Mouse (Mus musculus): ENCODE data around the gene Styx. TPM values are rescaled to one million over a fixed set of nuclear protein-coding genes. Genes with fewer than 3 reads are reported as not detected.
"Not testable (repeated sequence)": the region's sequence is repeated elsewhere in the genome, so short reads cannot be mapped to it uniquely, and the experiment has no call there.

Styx gene
- total RNA-seq, 4 experiments from 2014 or later: 17.1 to 21.6 (median 18.6) TPM

DNA sequence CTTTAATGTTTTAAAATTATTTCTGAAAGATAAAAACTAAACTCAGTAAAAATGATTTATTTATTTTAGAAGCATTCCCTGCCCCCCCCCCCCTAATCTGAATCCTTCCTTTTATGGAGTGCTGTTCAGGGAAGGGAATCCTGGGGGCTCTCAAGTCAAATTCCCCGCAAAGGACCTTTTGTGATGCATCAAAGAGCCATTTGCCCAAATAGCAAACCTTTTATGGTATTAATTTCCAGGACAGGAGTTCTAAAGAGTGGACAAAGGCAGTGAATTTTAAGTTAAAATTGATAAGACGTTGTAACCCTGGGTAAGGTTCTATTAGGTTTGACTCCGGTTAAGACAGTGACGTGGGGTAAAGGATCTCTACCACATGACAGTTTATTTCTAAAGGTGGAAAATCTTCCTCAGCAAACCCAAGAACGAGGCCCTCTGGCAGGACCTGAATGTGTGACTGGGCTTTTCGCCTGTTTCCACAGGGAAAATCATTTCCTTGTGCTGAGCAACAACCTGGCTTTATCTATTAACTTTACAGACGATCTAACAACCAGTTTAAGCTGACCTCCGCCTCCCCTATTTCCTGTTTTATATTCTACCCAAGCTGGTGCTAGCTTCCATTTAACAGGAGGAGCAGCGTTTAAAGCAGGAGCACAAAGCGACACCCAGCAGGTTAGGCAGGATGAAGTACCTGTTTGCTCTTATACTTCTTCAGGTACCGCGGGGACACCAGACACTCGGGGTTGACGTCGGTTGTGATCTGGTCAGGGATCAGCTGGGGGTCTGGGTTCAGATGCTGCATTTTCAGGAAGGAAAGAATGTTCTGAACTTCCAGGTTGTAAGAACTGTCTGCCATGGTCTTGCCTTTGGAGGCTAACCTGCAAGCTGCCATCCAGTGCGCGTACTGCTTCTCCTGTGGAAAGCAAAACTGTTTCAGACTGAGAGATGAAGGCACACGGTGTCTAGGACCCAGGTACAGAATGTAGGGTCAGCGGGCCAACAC, 113.4 kb downstream of the Styx start:
- DNase-seq (ENCODE audit: low spot score in 2 of 2): no peak

DNA sequence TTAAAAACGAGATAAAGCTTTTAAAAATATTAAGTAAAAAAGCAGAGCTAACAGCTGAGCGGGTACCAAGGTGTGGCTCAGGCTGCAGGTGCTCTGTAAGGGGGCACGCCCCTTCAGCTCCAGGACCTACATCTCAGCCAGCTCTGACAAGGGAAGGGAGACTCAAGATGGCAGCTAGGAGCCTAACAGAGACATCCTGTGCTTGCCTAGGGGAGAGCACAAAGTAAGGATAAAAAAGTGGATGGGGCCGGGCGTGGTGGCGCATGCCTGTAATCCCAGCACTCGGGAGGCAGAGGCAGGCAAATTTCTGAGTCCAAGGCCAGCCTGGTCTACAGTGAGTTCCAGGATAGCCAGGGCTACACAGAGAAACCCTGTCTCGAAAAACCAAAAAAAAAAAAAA, 115.5 kb downstream of the Styx start:
- not testable (repeated sequence) for DNase-seq (ENCODE audit: low spot score in 2 of 2)

DNA sequence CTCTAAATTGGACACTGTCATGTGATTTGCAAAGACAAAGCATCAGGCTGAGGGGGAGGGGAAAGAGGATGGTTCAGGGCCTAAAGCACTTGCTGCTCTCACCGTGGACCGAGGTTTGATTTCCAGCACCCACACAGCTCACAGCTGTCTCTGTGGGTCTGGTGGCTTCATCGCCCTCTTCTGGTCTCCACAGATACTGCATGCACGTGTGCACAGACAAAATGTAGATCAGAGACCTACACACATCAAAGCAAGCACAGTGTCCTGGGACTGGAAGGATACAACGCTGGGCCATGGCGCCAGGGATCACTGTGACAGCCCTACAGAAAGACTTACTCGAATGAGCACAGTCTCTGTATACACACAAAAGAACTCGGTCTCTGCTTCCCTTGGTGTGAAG, 118.6 kb downstream of the Styx start:
- DNase-seq (ENCODE audit: low spot score in 2 of 2): no peak

Small RNAs within 50 kb of the gene (microRNA-seq; reads per million reads assigned to microRNA genes)
- gene Gm25353: 0 reads per million in 2 experiments

Other genes starting within 250 kb of the Styx start
- gene Gpr137c, start 131.4 kb upstream of the Styx start, total RNA-seq (2022): 10 to 100 TPM; 19.1 to 24.3 (median 22.2) TPM
- gene Txndc16, start 130.8 kb upstream of the Styx start, total RNA-seq (2022): 10 to 100 TPM; 64.7 to 69.3 (median 66.1) TPM
- gene Ero1l, start 32.3 kb upstream of the Styx start, total RNA-seq (2022): 10 to 100 TPM; 34.2 to 47.1 (median 40.2) TPM
- 100 to 1,000 TPM in 2 of 4 experiments, 10 to 100 TPM in 2; 89.8 to 117 (median 99.8) TPM for gene Psmc6, start 21.3 kb upstream of the Styx start, total RNA-seq (2022)
- gene Gnpnat1, start 53.8 kb downstream of the Styx start, total RNA-seq (2022): 10 to 100 TPM; 13.3 to 21.1 (median 17.1) TPM
- 100 to 1,000 TPM in 3 of 4 experiments, 10 to 100 TPM in 1; 94.1 to 107 (median 101) TPM for gene Fermt2, start 179.0 kb downstream of the Styx start, total RNA-seq (2022)

All from layer of hippocampus, adult 8-10 months (tissue).